Mouse (Mus musculus) CD4-positive, CD25-positive, alpha-beta regulatory T cell (primary cell): Measurements from ENCODE around the gene Gm16503. TPM values are rescaled to one million over a fixed set of nuclear protein-coding genes. Genes with fewer than 3 reads are reported as not detected.

Experiments used
- polyA plus RNA-seq: library from polyadenylated mRNA; unstranded; fragments of 100-300 nt; shearing (Covaris generic); gene quantifications from one replicate; pipeline ENCODE4 v1.2.1, GENCODE M21; 2017

The Gm16503 gene
- polyA plus RNA-seq: 0.38 TPM

GRCm38 (mm10) chr4:147539918-147540317 lies at the start of gene Gm16503:
Gm16503 (plus strand) TSS chr4:147540218.

DNA sequence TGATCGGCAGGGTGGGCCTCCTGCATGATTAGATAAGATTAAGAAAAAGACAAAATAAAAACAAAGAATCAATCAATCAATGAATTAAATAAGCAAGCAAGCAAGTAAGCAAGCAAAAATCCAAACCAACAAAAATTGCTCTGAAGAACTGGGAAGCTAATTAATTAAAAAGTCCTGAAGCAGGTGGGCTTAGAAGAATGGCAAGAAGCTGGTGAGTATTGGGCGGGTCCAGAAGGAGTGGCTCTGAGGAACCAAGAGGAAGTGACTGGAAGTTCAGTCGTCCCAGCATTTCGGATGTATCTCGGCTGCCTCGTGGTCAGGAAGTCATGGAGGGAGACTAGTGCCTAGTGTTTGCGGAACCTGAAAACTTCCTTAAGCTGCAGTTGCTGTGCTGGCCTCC lies 47.9 kb upstream of the Gm16503 start, which contains the start of gene Zfp982:
Gene Zfp982, plus strand, starts transcription at position 301 of the 400 bp plus-strand sequence.

DNA sequence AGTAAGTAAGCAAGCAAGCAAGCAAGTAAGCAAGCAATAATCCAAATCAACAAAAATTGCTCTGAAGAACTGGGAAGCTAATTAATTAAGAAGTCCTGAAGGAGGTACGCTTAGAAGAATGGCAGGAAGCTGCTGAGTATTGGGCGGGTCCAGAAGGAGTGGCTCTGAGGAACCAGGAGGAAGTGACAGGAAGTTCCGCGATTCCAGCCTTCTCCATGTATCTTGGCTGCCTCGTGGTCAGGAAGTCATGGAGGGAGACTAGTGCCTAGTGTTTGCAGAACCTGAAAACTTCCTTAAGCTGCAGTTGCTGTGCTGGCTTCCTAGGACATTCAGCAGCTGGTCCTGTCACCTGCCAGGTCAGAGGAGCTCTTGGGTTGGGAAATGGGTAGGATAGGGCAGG lies 13.1 kb downstream of the Gm16503 start, which contains the start of gene Zfp985:
Gene Zfp985, plus strand, starts transcription at position 207 of the 400 bp plus-strand sequence.

Other genes starting within 250 kb of the Gm16503 start
- gene Zfp988, start 234.5 kb upstream of the Gm16503 start, polyA plus RNA-seq: 0.47 TPM
- not detected for gene Zfp978, start 178.9 kb upstream of the Gm16503 start, polyA plus RNA-seq
- 0.89 TPM for gene Zfp982, start 47.8 kb upstream of the Gm16503 start, polyA plus RNA-seq
- gene Zfp985, start 13.1 kb downstream of the Gm16503 start, polyA plus RNA-seq: 0.66 TPM
- gene Zfp979, start 102.3 kb downstream of the Gm16503 start, polyA plus RNA-seq: 0.26 TPM
- gene Zfp534, start 162.3 kb downstream of the Gm16503 start, polyA plus RNA-seq: not detected